Mouse (Mus musculus) liver, adult 2 months (tissue): Measurements from ENCODE around the gene Ahdc1. TPM values are rescaled to one million over a fixed set of nuclear protein-coding genes. Genes with fewer than 3 reads are reported as not detected.

Experiments
- DNase-seq: peaks from one replicate; pipeline ENCODE4 v3.0.0-alpha.2; 2011; ENCODE audit warnings: low read depth, low spot score; ENCODE audit errors: extremely low read depth
- H3K27ac ChIP-seq: fragments of 200-500 bp; replicated peaks from 2 replicates; pipeline ENCODE4 v1.5.1; 2012; ENCODE audit warnings: low read depth, mild to moderate bottlenecking, control low read depth, inconsistent platforms, low read length; ENCODE audit not compliant: insufficient read depth
- H3K27me3 ChIP-seq: fragments of 200-500 bp; 2 replicates; pipeline ENCODE4 v1.6.1; 2012; ENCODE audit warnings: mild to moderate bottlenecking, moderate library complexity, low read length, inconsistent platforms; ENCODE audit not compliant: control insufficient read depth, insufficient read depth
- H3K36me3 ChIP-seq: fragments of 200-500 bp; 2 replicates; pipeline ENCODE4 v1.6.1; 2012; ENCODE audit warnings: low read length, inconsistent platforms; ENCODE audit not compliant: control insufficient read depth, insufficient read depth
- H3K4me1 ChIP-seq: fragments of 200-500 bp; 2 replicates; pipeline ENCODE4 v1.6.1; 2011; ENCODE audit warnings: low read length; ENCODE audit not compliant: control insufficient read depth, insufficient read depth
- H3K4me3 ChIP-seq: fragments of 200-500 bp; 2 replicates; pipeline ENCODE4 v1.5.1; 2011; ENCODE audit warnings: low read depth, mild to moderate bottlenecking, control low read depth, low read length, moderate library complexity; ENCODE audit not compliant: insufficient read depth
- H3K79me2 ChIP-seq: fragments of 200-500 bp; 2 replicates; pipeline ENCODE4 v1.6.1; 2012; ENCODE audit warnings: inconsistent platforms, mild to moderate bottlenecking, low read length, moderate library complexity; ENCODE audit not compliant: control insufficient read depth, insufficient read depth
- H3K9ac ChIP-seq: fragments of 200-500 bp; 2 replicates; pipeline ENCODE4 v1.6.1; 2012; ENCODE audit warnings: low read depth, mild to moderate bottlenecking, control low read depth, inconsistent platforms, low read length
- CTCF ChIP-seq: fragments of 200-500 bp; IDR thresholded peaks from 2 replicates; pipeline ENCODE4 v1.5.1; 2011; ENCODE audit warnings: low read depth, low read length, control low read depth
- POLR2A ChIP-seq: fragments of 200-500 bp; IDR thresholded peaks from 2 replicates; pipeline ENCODE4 v1.6.1; 2011; ENCODE audit warnings: low read length, control low read depth; ENCODE audit not compliant: insufficient read depth; ENCODE audit errors: extremely low read depth
- WGBS: fragments of 180-500 bp; shearing (Covaris S2); methylation state at CpG from one replicate; pipeline ENCODE4 v1.1.7; 2018; 5-methylcytosine and 5-hydroxymethylcytosine counted together
- polyA plus RNA-seq: library from polyadenylated mRNA; depleted of rRNA; stranded (reverse); fragments of >200 nt; gene quantifications from 2 replicates; pipeline ENCODE4 v1.2.3, GENCODE M21; 2012
- total RNA-seq: library from RNA; depleted of rRNA; stranded (reverse); fragments of >200 nt; gene quantifications from 2 replicates; pipeline ENCODE4 v1.2.3, GENCODE M21; 2014

Ahdc1 gene
- total and polyA plus RNA-seq, 2 experiments = 2.4 to 8.7 TPM

DNA sequence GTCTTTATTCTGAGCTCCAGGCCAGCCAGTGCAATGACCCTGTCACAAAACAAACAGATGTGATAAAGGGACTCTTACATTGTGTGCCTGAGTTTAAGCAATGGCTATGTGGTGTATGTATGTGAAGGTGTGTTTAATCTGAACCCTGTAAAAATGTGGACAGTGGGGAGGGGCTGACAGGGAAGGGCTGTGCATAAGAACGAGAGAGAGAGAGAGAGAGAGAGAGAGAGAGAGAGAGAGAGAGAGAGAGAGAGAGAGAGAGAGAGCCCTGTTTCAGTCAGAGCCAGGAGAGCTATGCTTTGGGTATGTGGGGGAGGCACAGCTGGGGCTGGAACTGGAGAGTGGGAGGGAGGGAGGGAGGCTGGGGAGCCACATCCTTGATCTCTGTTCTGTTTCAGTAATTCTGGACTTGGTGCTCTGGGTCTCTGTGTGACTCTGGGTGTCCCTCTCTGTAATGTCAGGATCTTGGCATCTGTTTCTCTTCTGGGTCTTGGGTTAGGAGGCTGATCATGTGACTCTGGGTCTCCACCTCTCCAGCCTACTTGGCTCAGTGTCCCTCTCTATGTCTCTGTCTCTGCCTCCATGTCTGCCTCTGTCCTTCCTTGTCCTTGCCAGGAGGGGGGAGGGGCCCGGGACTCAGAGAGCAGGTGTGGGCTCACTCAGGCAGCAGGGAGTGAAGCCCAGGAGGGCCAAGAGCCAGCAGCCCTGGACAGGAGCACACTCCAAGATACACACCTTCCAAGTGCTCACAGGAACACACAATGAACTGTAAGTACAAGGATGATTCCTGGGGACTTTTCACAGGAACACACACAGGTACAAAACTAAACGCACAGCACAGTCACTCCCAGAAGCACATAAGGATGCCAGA is 73.2 kb downstream of the Ahdc1 start:
- no peaks in the 10 kb centered on the region for H3K79me2 ChIP-seq
- no peak overlapping the region for H3K9ac ChIP-seq
- WGBS = 4% methylated on average over 3 of the region's 3 CpGs
- no peaks in the 10 kb centered on the region for H3K27me3 ChIP-seq
- H3K4me1 ChIP-seq = peaks cover 14% of the 10 kb centered on the region
- H3K36me3 ChIP-seq = no peaks in the 10 kb centered on the region
- no peak overlapping the region for H3K27ac ChIP-seq
- no peak overlapping the region for H3K4me3 ChIP-seq
- peak; percentile 78 for DNase-seq
- TF ChIP-seq CTCF (no peak), POLR2A (no peak)

DNA sequence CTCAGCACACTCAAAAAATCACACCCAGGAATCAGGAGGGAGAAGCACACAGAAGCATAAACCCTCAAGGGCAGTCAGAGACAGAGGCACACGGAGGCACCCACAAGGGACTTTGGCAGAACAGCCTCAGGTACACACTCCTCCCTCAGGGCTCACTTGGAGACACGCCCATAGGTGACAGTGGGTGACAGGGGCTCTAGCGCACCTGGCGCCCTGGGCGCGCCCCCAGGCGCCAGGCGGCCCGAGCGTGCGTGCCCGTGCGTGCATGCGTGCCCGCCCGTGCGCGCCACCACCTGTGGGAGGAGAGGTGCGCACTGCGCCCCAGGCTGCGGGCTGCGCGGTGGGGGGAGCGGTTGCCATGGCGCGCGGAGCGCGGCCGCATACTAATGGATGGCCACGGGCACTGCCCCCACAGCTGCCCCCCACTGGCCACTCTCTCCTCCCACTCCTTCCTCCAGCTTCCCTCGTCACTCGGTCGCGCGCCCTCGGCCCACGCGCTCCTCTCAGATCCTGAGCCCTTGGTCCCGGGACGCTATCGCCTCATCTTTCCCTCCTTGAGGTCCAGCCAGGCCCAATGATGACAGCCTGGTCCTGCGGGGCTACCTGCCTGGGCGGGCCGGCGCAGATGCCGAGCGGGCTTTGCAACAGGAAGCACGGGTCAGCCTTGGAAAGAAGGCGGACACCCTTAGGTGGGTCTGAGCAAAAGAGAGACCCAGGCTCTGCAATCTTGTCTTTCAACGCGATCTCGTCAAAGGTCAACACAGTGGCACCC is 74.1 kb downstream of the Ahdc1 start:
- Histone ChIP-seq H3K36me3 (no peaks in the 10 kb centered on the region), H3K27ac (no peak overlapping the region), H3K9ac (peak overlapping the region; percentile 22; the same call in 1 of the 2 replicates), H3K27me3 (no peaks in the 10 kb centered on the region), H3K4me1 (peaks cover 18% of the 10 kb centered on the region), H3K79me2 (no peaks in the 10 kb centered on the region), H3K4me3 (peak overlapping the region; percentile 20; the same call in 1 of the 2 replicates)
- WGBS = 8% methylated on average over 51 of the region's 53 CpGs
- no peak for DNase-seq
- TF ChIP-seq POLR2A (no peak), CTCF (no peak)

- WGBS = 63% methylated on average over 12 of the region's 12 CpGs
- no peak for DNase-seq
- peaks cover 24% of the 10 kb centered on the region for H3K4me1 ChIP-seq
- no peaks in the 10 kb centered on the region for H3K79me2 ChIP-seq
- no peak overlapping the region for H3K9ac ChIP-seq
- H3K4me3 ChIP-seq = no peak overlapping the region
- no peaks in the 10 kb centered on the region for H3K36me3 ChIP-seq
- H3K27me3 ChIP-seq = no peaks in the 10 kb centered on the region
- H3K27ac ChIP-seq = no peak overlapping the region
- no peak for TF ChIP-seq POLR2A
- no peak for TF ChIP-seq CTCF
Measured at GRCm38 (mm10) chr4:133085783-133086342, 74.8 kb downstream of the Ahdc1 start.

DNA sequence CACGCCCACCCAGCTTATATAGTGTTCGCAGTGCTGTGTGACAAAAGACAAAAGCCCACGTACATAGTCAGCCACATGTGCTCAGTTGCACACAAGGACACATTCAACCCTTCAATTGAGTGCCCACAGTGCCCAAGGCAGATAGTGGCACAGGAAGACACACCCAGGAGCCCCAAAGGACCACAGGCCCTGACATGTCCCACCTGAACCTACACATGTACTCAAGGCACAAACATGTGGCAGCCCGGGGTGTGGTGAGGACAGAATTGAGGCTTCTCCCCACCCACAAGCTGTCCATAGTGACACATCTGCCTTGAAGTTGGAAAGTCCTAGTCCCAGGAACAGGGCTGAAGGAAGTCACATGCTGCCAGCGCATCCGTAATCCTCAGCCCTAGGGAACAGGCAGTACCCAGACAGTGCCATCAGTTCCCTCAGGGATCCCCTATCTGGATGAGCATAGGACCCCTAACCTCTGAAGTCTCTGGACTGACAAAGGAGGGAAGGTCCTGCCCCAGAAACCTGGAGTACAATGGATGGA is 76.2 kb downstream of the Ahdc1 start:
- DNase-seq = no peak
- Histone ChIP-seq H3K27me3 (no peaks in the 10 kb centered on the region), H3K27ac (no peak overlapping the region), H3K4me3 (no peak overlapping the region), H3K79me2 (no peaks in the 10 kb centered on the region), H3K4me1 (peaks cover 30% of the 10 kb centered on the region), H3K36me3 (no peaks in the 10 kb centered on the region), H3K9ac (no peak overlapping the region)
- WGBS = 88% methylated on average over 6 of the region's 6 CpGs
- TF ChIP-seq POLR2A = no peak
- TF ChIP-seq CTCF = no peak

DNA sequence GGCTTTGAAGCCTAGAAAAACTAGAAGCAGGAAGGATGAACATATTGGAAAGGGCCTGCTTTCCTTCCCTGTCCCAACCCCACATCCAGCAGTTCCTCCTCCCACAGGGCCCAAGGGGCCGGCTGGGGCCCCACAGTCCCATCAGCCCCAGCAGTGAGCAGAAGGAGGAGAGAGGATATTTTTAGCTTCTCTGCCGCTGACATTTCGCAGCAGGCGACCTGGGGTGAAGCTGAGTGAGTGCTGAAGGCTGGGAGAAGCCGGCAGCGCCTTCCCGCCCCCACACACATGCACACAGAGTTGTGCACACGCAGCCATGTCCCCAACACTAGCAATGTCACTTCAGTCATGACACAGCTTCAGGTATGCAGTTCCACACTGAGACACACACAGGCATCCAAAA is 76.8 kb downstream of the Ahdc1 start:
- Histone ChIP-seq H3K27ac (no peak overlapping the region), H3K79me2 (no peaks in the 10 kb centered on the region), H3K9ac (no peak overlapping the region), H3K4me3 (no peak overlapping the region), H3K27me3 (no peaks in the 10 kb centered on the region), H3K36me3 (no peaks in the 10 kb centered on the region), H3K4me1 (peaks cover 34% of the 10 kb centered on the region)
- no peak for TF ChIP-seq POLR2A
- TF ChIP-seq CTCF = no peak
- 66% methylated on average over 8 of the region's 8 CpGs for WGBS
- DNase-seq = no peak
